Mouse (Mus musculus) spleen, adult 2 months (tissue): ENCODE measurements around the gene Grk3.

ENCODE experiments used
- CTCF ChIP-seq: fragments of 200-500 bp; IDR thresholded peaks from 2 replicates; pipeline ENCODE4 v1.5.1; 2011; ENCODE audit warnings: mild to moderate bottlenecking, inconsistent platforms; ENCODE audit not compliant: insufficient read depth, insufficient read length, insufficient replicate concordance; ENCODE audit errors: extremely low read depth
- POLR2A ChIP-seq: fragments of 200-500 bp; IDR thresholded peaks from 2 replicates; pipeline ENCODE4 v1.6.1; 2011; ENCODE audit warnings: low read depth, low read length, inconsistent platforms

GRCm38 (mm10) chr5:112979710-112980109, 35.9 kb downstream of the Grk3 start:
- TF ChIP-seq CTCF (no peak), POLR2A (no peak)
